Mouse (Mus musculus) T-cell, adult 2 months (primary cell): Measurements from ENCODE around the gene Hspa2.
"Not testable (repeated sequence)": the region's sequence is repeated elsewhere in the genome, so short reads cannot be mapped to it uniquely, and the experiment has no call there.

ENCODE experiments used
- DNase-seq: peaks from one replicate; pipeline ENCODE4 v3.0.0; 2022; ENCODE audit warnings: low spot score

The Hspa2 gene

DNA sequence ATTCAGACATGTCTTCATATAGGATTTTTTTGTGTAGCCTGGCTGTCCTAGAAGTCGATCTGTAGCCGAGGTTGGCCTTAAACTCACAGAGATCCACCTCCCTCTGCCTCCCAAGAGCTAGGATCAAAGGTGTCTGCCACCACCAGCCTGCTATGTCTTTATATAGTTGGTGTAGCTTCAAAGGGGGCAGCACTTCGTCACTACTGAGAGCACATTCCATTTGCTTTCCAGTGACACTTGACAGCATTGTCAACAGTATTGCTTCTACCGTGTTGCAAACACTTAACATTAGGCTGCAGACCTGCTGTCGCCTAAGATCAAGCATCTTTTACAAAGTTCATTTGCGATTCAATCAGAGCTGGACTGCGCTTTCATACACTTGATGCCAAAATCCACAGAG is 30.1 kb downstream of the Hspa2 start:
- DNase-seq: no peak

DNA sequence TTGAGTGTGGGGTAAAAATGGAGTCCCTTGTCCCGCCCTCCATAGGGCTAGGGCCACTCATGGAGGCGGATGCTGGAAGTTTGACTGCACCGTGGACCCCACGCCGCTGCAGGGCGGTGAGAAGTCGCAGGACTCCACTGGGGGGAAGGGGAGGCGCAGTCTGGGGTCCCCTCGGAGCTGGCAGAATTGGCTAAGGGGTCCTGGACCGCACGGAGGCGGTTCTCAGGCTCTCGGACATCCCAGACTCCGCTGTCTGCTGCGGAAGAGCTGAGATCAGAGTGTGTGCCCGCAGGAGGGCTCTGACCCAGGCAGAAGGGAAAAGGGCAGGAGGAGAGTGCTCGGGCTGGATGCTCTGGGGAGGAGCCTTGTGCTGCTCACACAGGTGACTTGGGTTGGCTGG is 31.1 kb downstream of the Hspa2 start:
- no peak for DNase-seq

DNA sequence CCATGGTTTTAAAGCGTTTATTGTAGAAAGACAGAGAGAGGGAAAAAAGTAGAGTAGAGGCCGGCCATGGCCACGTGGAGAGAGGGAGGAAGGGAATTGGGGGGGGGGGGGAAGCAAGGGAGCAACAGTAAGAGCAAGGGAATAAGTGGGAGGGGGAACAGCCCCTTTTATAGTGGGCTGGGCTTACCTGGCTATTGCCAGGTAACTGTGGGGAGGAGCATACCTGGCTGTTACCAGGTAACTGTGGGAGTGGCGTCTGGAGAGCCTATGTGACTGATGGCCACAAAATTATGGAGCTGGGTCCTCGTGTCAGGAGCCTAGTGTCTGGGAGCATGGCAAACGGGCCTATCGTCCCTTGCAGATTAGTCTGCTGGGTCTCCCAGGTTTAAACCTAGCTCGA is 31.6 kb downstream of the Hspa2 start:
- no peak for DNase-seq

DNA sequence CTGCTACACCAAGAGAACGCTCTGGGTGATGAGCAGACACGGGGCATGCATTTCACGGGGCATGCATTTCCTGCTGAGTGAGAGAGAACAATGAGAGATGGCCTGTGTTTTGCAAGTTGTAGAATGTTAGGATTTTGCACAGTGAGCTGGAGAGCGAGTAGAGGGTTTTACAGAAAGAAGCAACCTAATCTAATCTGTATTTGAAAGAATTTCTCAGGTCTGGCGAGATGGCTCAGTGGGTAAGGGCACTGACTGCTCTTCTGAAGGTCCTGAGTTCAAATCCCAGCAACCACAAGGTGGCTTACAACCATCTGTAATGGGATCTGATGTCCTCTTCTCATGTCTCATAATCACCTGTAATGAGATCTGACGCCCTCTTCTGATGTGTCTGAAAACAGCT is 39.5 kb downstream of the Hspa2 start:
- DNase-seq: not testable (repeated sequence)

DNA sequence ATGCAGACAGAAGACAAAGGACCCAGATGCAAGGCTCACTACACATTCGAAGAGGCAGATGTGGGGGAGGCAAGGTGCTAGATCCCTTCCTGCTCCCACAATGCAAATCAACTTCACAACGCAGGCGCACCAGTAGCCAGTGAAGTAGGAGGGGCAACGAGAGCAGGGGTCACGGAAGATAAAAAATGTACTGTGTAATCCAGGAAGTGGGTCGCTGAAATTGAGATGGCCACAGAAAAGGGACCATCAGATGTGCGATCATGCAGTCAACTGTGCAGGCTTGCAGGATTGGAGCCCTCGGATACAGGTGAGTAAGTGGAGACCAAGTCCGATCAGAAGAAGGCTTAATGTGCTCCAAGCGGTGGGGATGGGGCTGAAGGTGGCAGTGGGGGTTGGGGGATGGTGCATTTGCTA is 40.4 kb downstream of the Hspa2 start:
- DNase-seq: peak; percentile 2

DNA sequence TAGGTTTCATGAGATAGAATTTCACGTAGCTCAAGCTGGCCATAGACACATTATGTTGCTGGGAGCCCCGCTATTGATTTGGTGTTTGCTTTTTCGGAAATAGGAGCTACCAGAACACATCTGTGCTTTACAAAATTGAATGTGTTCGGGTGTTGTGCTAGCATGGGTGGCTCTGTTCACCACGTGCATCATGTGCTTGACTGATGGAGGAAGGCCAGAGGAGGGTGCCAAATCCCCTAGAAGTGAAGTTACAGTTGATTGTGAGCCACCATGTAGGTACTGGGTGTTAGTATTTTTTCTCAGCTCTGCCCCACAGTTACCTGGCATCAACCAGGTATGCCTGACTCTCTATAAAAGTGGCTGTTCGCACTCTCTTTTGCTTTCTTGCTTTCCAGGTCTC is 40.9 kb downstream of the Hspa2 start:
- no peak for DNase-seq

DNA sequence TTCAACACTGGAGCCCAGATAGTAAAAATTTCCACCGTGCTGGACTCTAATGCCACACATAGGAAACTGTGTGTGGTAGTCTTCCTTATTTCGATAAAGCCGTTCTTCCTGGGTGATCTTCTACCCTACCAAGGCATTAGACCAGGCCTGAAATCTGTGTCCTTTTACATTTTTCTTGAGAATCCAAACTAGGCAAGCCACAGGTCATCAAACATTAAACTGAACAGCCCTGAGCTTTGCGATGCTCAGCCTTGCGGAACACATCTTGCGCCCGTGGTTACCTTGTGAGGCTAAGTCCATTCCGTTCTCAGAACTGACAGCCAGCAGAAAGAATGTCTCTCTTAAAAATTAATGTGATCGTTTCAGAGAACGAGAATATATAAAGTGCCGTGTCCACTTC is 42.2 kb downstream of the Hspa2 start:
- DNase-seq: no peak

DNA sequence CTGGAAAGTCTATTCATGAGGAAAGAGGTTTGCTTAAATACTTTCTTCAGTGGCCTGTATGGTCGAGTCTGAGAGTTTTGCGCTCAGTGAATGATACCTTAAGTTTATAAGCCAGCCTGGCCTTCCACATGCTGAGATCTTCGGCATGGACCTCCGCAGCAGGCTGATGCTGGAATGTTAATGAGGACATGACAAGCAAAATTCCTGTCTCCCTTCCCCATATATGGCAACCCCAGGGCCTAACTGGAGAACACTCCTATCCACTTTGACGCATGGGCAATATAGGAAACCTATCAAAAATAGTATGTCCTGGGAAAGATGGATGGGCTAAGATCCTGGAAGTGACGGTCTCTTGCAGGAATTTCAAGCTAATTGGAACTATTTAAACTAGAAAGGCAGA is 44.2 kb downstream of the Hspa2 start:
- no peak for DNase-seq

DNA sequence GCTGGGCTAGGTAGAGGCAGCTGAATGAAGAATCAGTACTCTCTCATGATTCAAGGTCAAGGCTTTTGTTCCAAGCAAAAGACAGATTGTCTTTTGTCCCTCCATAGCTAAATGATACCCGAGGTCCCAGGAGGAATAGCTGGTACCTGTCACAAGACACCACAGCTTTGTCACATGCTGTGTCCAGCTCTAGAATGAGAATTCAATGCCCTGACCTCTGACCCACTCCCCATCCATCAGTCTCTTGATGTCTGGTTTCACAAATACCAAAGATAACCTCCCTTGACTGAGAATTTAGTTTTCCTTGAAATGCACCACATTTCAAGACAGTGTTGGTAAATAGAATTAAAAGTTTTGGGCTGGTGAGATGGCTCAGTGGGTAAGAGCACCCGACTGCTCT is 48.2 kb downstream of the Hspa2 start:
- DNase-seq: no peak
